Mouse (Mus musculus) kidney, postnatal 0 days (tissue): Measurements from ENCODE around the gene Bicdl2. TPM values are rescaled to one million over a fixed set of nuclear protein-coding genes. Genes with fewer than 3 reads are reported as not detected.

Experiments used
- ATAC-seq: fragments of 200-750 bp; cut with Nextera tagmentation; replicated peaks from 2 replicates; pipeline ENCODE4 v1.8.0; 2017; ENCODE audit warnings: low read depth, moderate number of reproducible peaks, moderate TSS enrichment, moderate library complexity; ENCODE audit not compliant: low FRiP score
- DNase-seq: peaks from one replicate; pipeline ENCODE4 v3.0.0-alpha.2; 2016; ENCODE audit warnings: low spot score
- H3K27ac ChIP-seq: fragments of 300-500 bp; sonication (generic); 2 replicates; pipeline ENCODE4 v1.5.1; 2014; ENCODE audit warnings: mild to moderate bottlenecking
- H3K27me3 ChIP-seq: fragments of 300-500 bp; sonication (generic); 2 replicates; pipeline ENCODE4 v1.6.1; 2014; ENCODE audit warnings: low read length, mixed read lengths; ENCODE audit not compliant: insufficient read depth
- H3K36me3 ChIP-seq: fragments of 300-500 bp; sonication (generic); 2 replicates; pipeline ENCODE4 v1.6.1; 2014; ENCODE audit warnings: low read length, mixed read lengths; ENCODE audit not compliant: insufficient read depth
- H3K4me1 ChIP-seq: fragments of 300-500 bp; sonication (generic); replicated peaks from 2 replicates; pipeline ENCODE4 v1.6.1; 2014; ENCODE audit warnings: antibody characterized with exemption, low read length, mixed read lengths; ENCODE audit not compliant: insufficient read depth
- H3K4me2 ChIP-seq: fragments of 300-500 bp; sonication (generic); 2 replicates; pipeline ENCODE4 v1.6.1; 2014; ENCODE audit warnings: mild to moderate bottlenecking, low read length, moderate library complexity, mixed read lengths
- H3K4me3 ChIP-seq: fragments of 300-500 bp; sonication (generic); replicated peaks from 2 replicates; pipeline ENCODE4 v1.5.1; 2014; ENCODE audit warnings: low read depth, low read length
- H3K9ac ChIP-seq: fragments of 300-500 bp; sonication (generic); 2 replicates; pipeline ENCODE4 v1.6.1; 2014; ENCODE audit warnings: low read depth, low read length
- H3K9me3 ChIP-seq: fragments of 300-500 bp; sonication (generic); replicated peaks from 2 replicates; pipeline ENCODE4 v1.6.1; 2016; ENCODE audit warnings: low read length, inconsistent platforms, mixed read lengths
- CTCF ChIP-seq: IDR thresholded peaks from 2 replicates; pipeline ENCODE4 v1.5.1; 2016; ENCODE audit warnings: antibody characterized with exemption, low read depth, mild to moderate bottlenecking, moderate library complexity
- WGBS: fragments of 180-500 bp; shearing (Covaris S2); extraction: QIAGEN DNeasy Blood & Tissue Kit; methylation state at CpG from one replicate; pipeline ENCODE4 v1.1.7; 2014; 5-methylcytosine and 5-hydroxymethylcytosine counted together
- polyA plus RNA-seq: library from polyadenylated mRNA; unstranded; fragments of >200 nt; fragmentation: Nextera tagmentation; extraction: Ambion mirVana; gene quantifications from 2 replicates; pipeline ENCODE4 v1.2.1, GENCODE M21; 2015

The Bicdl2 gene
- polyA plus RNA-seq, 1 experiment from 2014 or later, result 2.4 TPM

- Histone ChIP-seq H3K9ac (no peak overlapping the region), H3K27ac (no peak overlapping the region), H3K4me1 (no peaks in the 10 kb centered on the region), H3K36me3 (no peaks in the 10 kb centered on the region), H3K27me3 (no peaks in the 10 kb centered on the region), H3K4me3 (no peak overlapping the region), H3K4me2 (no peak overlapping the region), H3K9me3 (no peaks in the 10 kb centered on the region)
- peak; percentile 95 for TF ChIP-seq CTCF
- DNase-seq (peak; percentile 84), ATAC-seq (peak; percentile 58)
- WGBS, result 1% methylated on average over 3 of the region's 3 CpGs
Observed at GRCm38 (mm10) chr17:23706212-23706611, 45.9 kb downstream of the Bicdl2 start.

DNA sequence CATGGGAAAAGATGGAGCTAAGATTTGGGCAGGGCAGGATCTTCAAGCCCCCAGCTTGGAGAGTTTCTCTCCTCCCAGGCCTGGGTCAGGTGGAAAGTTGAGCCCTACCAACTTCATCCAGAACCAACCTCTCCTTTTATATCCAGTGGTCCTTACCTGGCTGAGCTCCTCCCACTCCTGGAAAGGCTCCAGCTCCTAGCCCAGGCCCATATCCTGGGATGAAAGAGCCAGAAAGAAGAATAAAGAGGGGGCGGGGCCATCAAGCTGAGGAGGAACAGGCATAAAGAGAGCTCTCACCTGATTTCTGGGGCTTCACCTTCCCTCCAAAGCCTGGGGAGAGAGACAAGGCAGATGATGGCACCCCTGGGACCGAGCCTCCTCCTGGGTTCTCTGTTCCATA lies 56.7 kb downstream of the Bicdl2 start:
- Histone ChIP-seq H3K36me3 (no peaks in the 10 kb centered on the region), H3K9ac (no peak overlapping the region)
- WGBS, result 59% methylated on average over 2 of the region's 2 CpGs

More for the DNA sequence above, 56.7 kb downstream of the Bicdl2 start:
- Histone ChIP-seq H3K4me2 (no peak overlapping the region), H3K4me1 (no peaks in the 10 kb centered on the region), H3K27ac (no peak overlapping the region), H3K27me3 (no peaks in the 10 kb centered on the region), H3K9me3 (no peaks in the 10 kb centered on the region), H3K4me3 (no peak overlapping the region)
- no peak for TF ChIP-seq CTCF
- DNase-seq (no peak), ATAC-seq (no peak)

Other genes starting within 250 kb of the Bicdl2 start
- gene Vmn2r117, start 180.8 kb upstream of the Bicdl2 start, polyA plus RNA-seq, result not detected in 2 replicates
- gene Zfp213, start 96.3 kb upstream of the Bicdl2 start, polyA plus RNA-seq, result 16.8 and 19.1 TPM in 2 replicates
- gene Zfp13, start 61.0 kb upstream of the Bicdl2 start, polyA plus RNA-seq, result 12.6 and 14.3 TPM in 2 replicates
- not detected in 2 replicates for gene Zscan10, start 59.6 kb upstream of the Bicdl2 start, polyA plus RNA-seq
- 0.66 and 0.92 TPM in 2 replicates for gene Mmp25, start 15.2 kb upstream of the Bicdl2 start, polyA plus RNA-seq
- gene Hcfc1r1, start 13.1 kb downstream of the Bicdl2 start, polyA plus RNA-seq, result 116 and 120 TPM in 2 replicates
- gene Thoc6, start 13.4 kb downstream of the Bicdl2 start, polyA plus RNA-seq, result 32.3 and 35.5 TPM in 2 replicates
- 47.0 and 50.0 TPM in 2 replicates for gene Tnfrsf12a, start 17.0 kb downstream of the Bicdl2 start, polyA plus RNA-seq
- gene Cldn6, start 18.7 kb downstream of the Bicdl2 start, polyA plus RNA-seq, result 131 and 155 TPM in 2 replicates
- 41.2 and 41.8 TPM in 2 replicates for gene Cldn9, start 23.5 kb downstream of the Bicdl2 start, polyA plus RNA-seq
- gene 1520401A03Rik, start 62.3 kb downstream of the Bicdl2 start, polyA plus RNA-seq, result 0.05 and 0.30 TPM in 2 replicates
- 21.1 and 24.5 TPM in 2 replicates for gene Pkmyt1, start 65.8 kb downstream of the Bicdl2 start, polyA plus RNA-seq
- 16.0 and 17.9 TPM in 2 replicates for gene Paqr4, start 80.4 kb downstream of the Bicdl2 start, polyA plus RNA-seq
- 0.29 and 0.52 TPM in 2 replicates for gene Kremen2, start 85.3 kb downstream of the Bicdl2 start, polyA plus RNA-seq
- gene Flywch1, start 111.1 kb downstream of the Bicdl2 start, polyA plus RNA-seq, result 74.6 and 74.7 TPM in 2 replicates
- gene Flywch2, start 125.6 kb downstream of the Bicdl2 start, polyA plus RNA-seq, result 40.9 and 46.8 TPM in 2 replicates
- gene Srrm2, start 130.0 kb downstream of the Bicdl2 start, polyA plus RNA-seq, result 304 and 321 TPM in 2 replicates
- gene Elob, start 168.6 kb downstream of the Bicdl2 start, polyA plus RNA-seq, result 1,058 and 1,143 TPM in 2 replicates
- gene Prss33, start 175.6 kb downstream of the Bicdl2 start, polyA plus RNA-seq, result 0.11 TPM in 1 of 2 replicates, not detected in the other
- gene Prss32, start 183.3 kb downstream of the Bicdl2 start, polyA plus RNA-seq, result not detected in 2 replicates
- 2.8 and 3.1 TPM in 2 replicates for gene Prss41, start 183.7 kb downstream of the Bicdl2 start, polyA plus RNA-seq
- not detected in 2 replicates for gene Prss21, start 207.6 kb downstream of the Bicdl2 start, polyA plus RNA-seq
- not detected in 2 replicates for gene Dcpp1, start 220.4 kb downstream of the Bicdl2 start, polyA plus RNA-seq
- not detected in 2 replicates for gene Dcpp2, start 220.4 kb downstream of the Bicdl2 start, polyA plus RNA-seq